Mouse (Mus musculus): ENCODE data around the gene Lce1l. TPM values are rescaled to one million over a fixed set of nuclear protein-coding genes. Genes with fewer than 3 reads are reported as not detected.
"Not testable (repeated sequence)": the region's sequence is repeated elsewhere in the genome, so short reads cannot be mapped to it uniquely, and the experiment has no call there.

Gene Lce1l
- polyA plus RNA-seq (2011; ENCODE audit: insufficient read length, low read depth, missing spikeins) = not detected in 2 replicates

GRCm38 (mm10) chr3:92851186-92851585, at the start of gene Lce1l:
Gene Lce1l, minus strand, starts transcription at chr3:92851286.
- Histone ChIP-seq H3K27ac (ENCODE audit: insufficient read depth, low read length) (no peak within 1 kb of the TSS), H3K4me3 (ENCODE audit: insufficient read depth, low read length) (no peak within 1 kb of the TSS)
- no peak for TF ChIP-seq POLR2A (IDR thresholded peaks at IDR 0.05; ENCODE audit: low read depth, low read length)
- TF ChIP-seq CTCF (IDR thresholded peaks at IDR 0.05; ENCODE audit: borderline replicate concordance, insufficient read depth, low read length) = no peak

GRCm38 (mm10) chr3:92894489-92894888, 43.4 kb upstream of the Lce1l start:
- Histone ChIP-seq H3K27ac (ENCODE audit: insufficient read depth, low read length) (no peak overlapping the region), H3K4me3 (ENCODE audit: insufficient read depth, low read length) (no peak overlapping the region), H3K4me1 (ENCODE audit: control insufficient read depth, insufficient read depth, low read length) (no peaks in the 10 kb centered on the region)
- TF ChIP-seq POLR2A (IDR thresholded peaks at IDR 0.05; ENCODE audit: low read depth, low read length) (no peak), CTCF (IDR thresholded peaks at IDR 0.05; ENCODE audit: borderline replicate concordance, insufficient read depth, low read length) (no peak)

More at GRCm38 (mm10) chr3:92851186-92851585, at the start of gene Lce1l:
- H3K4me1 ChIP-seq (ENCODE audit: control insufficient read depth, insufficient read depth, low read length) = no peaks in the 10 kb centered on the region

- H3K27ac ChIP-seq (ENCODE audit: insufficient read depth, low read length) = no peak overlapping the region
- H3K4me3 ChIP-seq (ENCODE audit: insufficient read depth, low read length) = no peak overlapping the region
- no peak for TF ChIP-seq POLR2A (IDR thresholded peaks at IDR 0.05; ENCODE audit: low read depth, low read length)
- no peak for TF ChIP-seq CTCF (IDR thresholded peaks at IDR 0.05; ENCODE audit: borderline replicate concordance, insufficient read depth, low read length)
- no peaks in the 10 kb centered on the region for H3K4me1 ChIP-seq (ENCODE audit: control insufficient read depth, insufficient read depth, low read length)
Observed at GRCm38 (mm10) chr3:92894063-92894462, 43.0 kb upstream of the Lce1l start.

GRCm38 (mm10) chr3:92874180-92874579, 23.1 kb upstream of the Lce1l start:
- no peaks in the 10 kb centered on the region for H3K4me1 ChIP-seq (ENCODE audit: control insufficient read depth, insufficient read depth, low read length)

GRCm38 (mm10) chr3:92870116-92870515, 19.0 kb upstream of the Lce1l start, which contains the start of gene 2310050C09Rik:
Gene 2310050C09Rik, minus strand, starts transcription at chr3:92870216.
- H3K4me1 ChIP-seq (ENCODE audit: control insufficient read depth, insufficient read depth, low read length) = no peaks in the 10 kb centered on the region
- no peak within 1 kb of the TSS for H3K27ac ChIP-seq (ENCODE audit: insufficient read depth, low read length)
- H3K4me3 ChIP-seq (ENCODE audit: insufficient read depth, low read length) = no peak within 1 kb of the TSS
- no peak for TF ChIP-seq CTCF (IDR thresholded peaks at IDR 0.05; ENCODE audit: borderline replicate concordance, insufficient read depth, low read length)
- no peak for TF ChIP-seq POLR2A (IDR thresholded peaks at IDR 0.05; ENCODE audit: low read depth, low read length)

More at GRCm38 (mm10) chr3:92874180-92874579, 23.1 kb upstream of the Lce1l start:
- Histone ChIP-seq H3K27ac (ENCODE audit: insufficient read depth, low read length) (no peak overlapping the region), H3K4me3 (ENCODE audit: insufficient read depth, low read length) (no peak overlapping the region)
- TF ChIP-seq CTCF (IDR thresholded peaks at IDR 0.05; ENCODE audit: borderline replicate concordance, insufficient read depth, low read length) (no peak), POLR2A (IDR thresholded peaks at IDR 0.05; ENCODE audit: low read depth, low read length) (no peak)

- Histone ChIP-seq H3K4me3 (ENCODE audit: insufficient read depth, low read length) (no peak within 1 kb of the TSS), H3K4me1 (ENCODE audit: control insufficient read depth, insufficient read depth, low read length) (no peaks in the 10 kb centered on the region), H3K27ac (ENCODE audit: insufficient read depth, low read length) (no peak within 1 kb of the TSS)
- no peak for TF ChIP-seq CTCF (IDR thresholded peaks at IDR 0.05; ENCODE audit: borderline replicate concordance, insufficient read depth, low read length)
- TF ChIP-seq POLR2A (IDR thresholded peaks at IDR 0.05; ENCODE audit: low read depth, low read length) = no peak
Observed at GRCm38 (mm10) chr3:92827108-92827507, 24.0 kb downstream of the Lce1l start, which contains the start of gene Kprp. Gene Kprp, minus strand, starts transcription at chr3:92827247.

GRCm38 (mm10) chr3:92825808-92826207, 25.3 kb downstream of the Lce1l start:
- Histone ChIP-seq H3K4me1 (ENCODE audit: control insufficient read depth, insufficient read depth, low read length) (no peaks in the 10 kb centered on the region), H3K27ac (ENCODE audit: insufficient read depth, low read length) (no peak overlapping the region), H3K4me3 (ENCODE audit: insufficient read depth, low read length) (no peak overlapping the region)
- no peak for TF ChIP-seq CTCF (IDR thresholded peaks at IDR 0.05; ENCODE audit: borderline replicate concordance, insufficient read depth, low read length)
- TF ChIP-seq POLR2A (IDR thresholded peaks at IDR 0.05; ENCODE audit: low read depth, low read length) = no peak

- H3K4me3 ChIP-seq (ENCODE audit: insufficient read depth, low read length); H3K27ac ChIP-seq (ENCODE audit: insufficient read depth, low read length); H3K4me1 ChIP-seq (ENCODE audit: control insufficient read depth, insufficient read depth, low read length): not testable (repeated sequence)
Observed at GRCm38 (mm10) chr3:92816036-92816435, 35.0 kb downstream of the Lce1l start.

GRCm38 (mm10) chr3:92815581-92815980, 35.5 kb downstream of the Lce1l start:
- no peak for TF ChIP-seq POLR2A (IDR thresholded peaks at IDR 0.05; ENCODE audit: low read depth, low read length)
- TF ChIP-seq CTCF (IDR thresholded peaks at IDR 0.05; ENCODE audit: borderline replicate concordance, insufficient read depth, low read length) = no peak
- no peak overlapping the region for H3K27ac ChIP-seq (ENCODE audit: insufficient read depth, low read length)
- H3K4me1 ChIP-seq (ENCODE audit: control insufficient read depth, insufficient read depth, low read length) = no peaks in the 10 kb centered on the region
- no peak overlapping the region for H3K4me3 ChIP-seq (ENCODE audit: insufficient read depth, low read length)

- TF ChIP-seq CTCF (IDR thresholded peaks at IDR 0.05; ENCODE audit: borderline replicate concordance, insufficient read depth, low read length) (no peak), POLR2A (IDR thresholded peaks at IDR 0.05; ENCODE audit: low read depth, low read length) (no peak)
- H3K4me1 ChIP-seq (ENCODE audit: control insufficient read depth, insufficient read depth, low read length) = no peaks in the 10 kb centered on the region
- no peak within 1 kb of the TSS for H3K27ac ChIP-seq (ENCODE audit: insufficient read depth, low read length)
- no peak within 1 kb of the TSS for H3K4me3 ChIP-seq (ENCODE audit: insufficient read depth, low read length)
Observed at GRCm38 (mm10) chr3:92807791-92808190, 43.3 kb downstream of the Lce1l start, which contains the start of gene Lce1k. Gene Lce1k, minus strand, starts transcription at chr3:92807891.

Other genes with a start within 250 kb of the Lce1l start
- gene 2210017I01Rik, start 243.8 kb downstream of the Lce1l start, polyA plus RNA-seq (2011; ENCODE audit: insufficient read length, low read depth, missing spikeins) = not detected in 2 replicates
- not detected in 2 replicates for gene Lce6a, start 229.6 kb downstream of the Lce1l start, polyA plus RNA-seq (2011; ENCODE audit: insufficient read length, low read depth, missing spikeins)
- not detected in 2 replicates for gene Lce1a1, start 203.0 kb downstream of the Lce1l start, polyA plus RNA-seq (2011; ENCODE audit: insufficient read length, low read depth, missing spikeins)
- not detected in 2 replicates for gene Lce1b, start 194.4 kb downstream of the Lce1l start, polyA plus RNA-seq (2011; ENCODE audit: insufficient read length, low read depth, missing spikeins)
- not detected in 2 replicates for gene Lce1a2, start 181.0 kb downstream of the Lce1l start, polyA plus RNA-seq (2011; ENCODE audit: insufficient read length, low read depth, missing spikeins)
- not detected in 2 replicates for gene Lce1c, start 172.0 kb downstream of the Lce1l start, polyA plus RNA-seq (2011; ENCODE audit: insufficient read length, low read depth, missing spikeins)
- not detected in 2 replicates for gene Lce1d, start 164.1 kb downstream of the Lce1l start, polyA plus RNA-seq (2011; ENCODE audit: insufficient read length, low read depth, missing spikeins)
- gene Lce1e, start 142.2 kb downstream of the Lce1l start, polyA plus RNA-seq (2011; ENCODE audit: insufficient read length, low read depth, missing spikeins) = not detected in 2 replicates
- not detected in 2 replicates for gene Lce1f, start 130.9 kb downstream of the Lce1l start, polyA plus RNA-seq (2011; ENCODE audit: insufficient read length, low read depth, missing spikeins)
- gene Gm38119, start 112.2 kb downstream of the Lce1l start, polyA plus RNA-seq (2011; ENCODE audit: insufficient read length, low read depth, missing spikeins) = not detected in 2 replicates
- gene Lce1g, start 98.9 kb downstream of the Lce1l start, polyA plus RNA-seq (2011; ENCODE audit: insufficient read length, low read depth, missing spikeins) = not detected in 2 replicates
- not detected in 2 replicates for gene Lce1h, start 86.2 kb downstream of the Lce1l start, polyA plus RNA-seq (2011; ENCODE audit: insufficient read length, low read depth, missing spikeins)
- gene Lce1i, start 72.4 kb downstream of the Lce1l start, polyA plus RNA-seq (2011; ENCODE audit: insufficient read length, low read depth, missing spikeins) = not detected in 2 replicates
- gene Lce1j, start 60.8 kb downstream of the Lce1l start, polyA plus RNA-seq (2011; ENCODE audit: insufficient read length, low read depth, missing spikeins) = not detected in 2 replicates
- gene Lce1k, start 43.4 kb downstream of the Lce1l start, polyA plus RNA-seq (2011; ENCODE audit: insufficient read length, low read depth, missing spikeins) = not detected in 2 replicates
- not detected in 2 replicates for gene Kprp, start 24.0 kb downstream of the Lce1l start, polyA plus RNA-seq (2011; ENCODE audit: insufficient read length, low read depth, missing spikeins)
- not detected in 2 replicates for gene 2310050C09Rik, start 18.9 kb upstream of the Lce1l start, polyA plus RNA-seq (2011; ENCODE audit: insufficient read length, low read depth, missing spikeins)
- not detected in 2 replicates for gene Lce3a, start 74.9 kb upstream of the Lce1l start, polyA plus RNA-seq (2011; ENCODE audit: insufficient read length, low read depth, missing spikeins)
- gene Lce3b, start 81.7 kb upstream of the Lce1l start, polyA plus RNA-seq (2011; ENCODE audit: insufficient read length, low read depth, missing spikeins) = not detected in 2 replicates
- gene Lce3c, start 93.2 kb upstream of the Lce1l start, polyA plus RNA-seq (2011; ENCODE audit: insufficient read length, low read depth, missing spikeins) = not detected in 2 replicates
- not detected in 2 replicates for gene Lce3d, start 106.1 kb upstream of the Lce1l start, polyA plus RNA-seq (2011; ENCODE audit: insufficient read length, low read depth, missing spikeins)
- gene Lce3e, start 115.8 kb upstream of the Lce1l start, polyA plus RNA-seq (2011; ENCODE audit: insufficient read length, low read depth, missing spikeins) = not detected in 2 replicates
- not detected in 2 replicates for gene Lce3f, start 140.9 kb upstream of the Lce1l start, polyA plus RNA-seq (2011; ENCODE audit: insufficient read length, low read depth, missing spikeins)
- gene Crct1, start 164.4 kb upstream of the Lce1l start, polyA plus RNA-seq (2011; ENCODE audit: insufficient read length, low read depth, missing spikeins) = 0.74 and 1.4 TPM in 2 replicates
- gene Lce1m, start 167.8 kb upstream of the Lce1l start, polyA plus RNA-seq (2011; ENCODE audit: insufficient read length, low read depth, missing spikeins) = not detected in 2 replicates
- not detected in 2 replicates for gene Gm4858, start 217.5 kb upstream of the Lce1l start, polyA plus RNA-seq (2011; ENCODE audit: insufficient read length, low read depth, missing spikeins)

Measured in embryonic fibroblast, embryonic 13.5 days (primary cell).